ENCODE assay signal across 8 mouse cellular contexts in genomic region chr2:125659823-125660536, GRCm38 (mm10). TPM values are rescaled to one million over a fixed set of nuclear protein-coding genes. Genes with fewer than 3 reads are reported as not detected.
A peak's percentile ranks its signal among the peaks of the same experiment; 100 is the strongest.
DNase-seq lines count a peak whose midpoint lies in the region; ATAC-seq lines count a peak whose summit lies in the region.

No protein-coding gene starts in this region.

- H3K4me3 ChIP-seq in heart, embryonic 10.5 days = peak overlapping the region; percentile 52
- peak overlapping the region; percentile 4; the same call in 1 of the 2 replicates for H3K4me3 ChIP-seq in liver, embryonic 12.5 days

- ATAC-seq in CD4-positive, CD25-positive, alpha-beta regulatory T cell, adult 4 months = peak; percentile 95
- peak; percentile 36 for ATAC-seq in liver, embryonic 12.5 days

- H3K4me1 ChIP-seq in heart, embryonic 10.5 days = peaks cover 12% of the 10 kb centered on the region
- peaks cover 35% of the 10 kb centered on the region for H3K4me1 ChIP-seq in liver, embryonic 12.5 days

- WGBS in heart, embryonic 10.5 days = 15% methylated on average over 10 of the region's 10 CpGs
- 15% methylated on average over 10 of the region's 10 CpGs for WGBS in liver, embryonic 12.5 days (ENCODE audit: insufficient replicate concordance)

- no peaks in the 10 kb centered on the region for H3K27me3 ChIP-seq in heart, embryonic 10.5 days (ENCODE audit: insufficient read depth, poor library complexity, severe bottlenecking)
- peaks cover 6% of the 10 kb centered on the region; the same call in 1 of the 2 replicates for H3K27me3 ChIP-seq in liver, embryonic 12.5 days (replicated peaks)

- peak; percentile 79 for DNase-seq in adrenal gland, postnatal 10 days
- DNase-seq in embryo, embryonic 9.5 days (ENCODE audit: extremely low spot score) = peak; percentile 68
- DNase-seq in heart, embryonic 10.5 days (ENCODE audit: low spot score) = no peak
- DNase-seq in kidney, adult 9 months = peak; percentile 69
- DNase-seq in natural killer cell, adult 2 months (ENCODE audit: low spot score in 2 of 2) = peak; percentile 64 to 69
- peak; percentile 78 for DNase-seq in testis, postnatal 10 days (ENCODE audit: low spot score)

- no peaks in the 10 kb centered on the region for H3K9me3 ChIP-seq in heart, embryonic 10.5 days
- H3K9me3 ChIP-seq in liver, embryonic 12.5 days (replicated peaks) = no peaks in the 10 kb centered on the region

- H3K4me2 ChIP-seq in liver, embryonic 12.5 days = peak overlapping the region; percentile 39

- H3K9ac ChIP-seq in liver, embryonic 12.5 days = peak overlapping the region; percentile 1; the same call in 1 of the 2 replicates

- peak overlapping the region; percentile 64 for H3K27ac ChIP-seq in heart, embryonic 10.5 days
- H3K27ac ChIP-seq in liver, embryonic 12.5 days = no peak overlapping the region

- no peaks in the 10 kb centered on the region for H3K36me3 ChIP-seq in heart, embryonic 10.5 days
- H3K36me3 ChIP-seq in liver, embryonic 12.5 days = no peaks in the 10 kb centered on the region

RNA-seq across cellular contexts. Expression of gene Eid1, which starts 12.9 kb away (rescaled TPM):
- polyA plus RNA-seq in CD4-positive, CD25-positive, alpha-beta regulatory T cell, adult 4 months (2017; shearing (Covaris generic)) = 1 to 10 TPM; 4.5 to 7.5 TPM
- total RNA-seq in adrenal gland, postnatal 10 days (2021) = 100 to 1,000 TPM; 111 to 122 TPM
- polyA plus RNA-seq in heart, embryonic 10.5 days (2016; fragmentation: Nextera tagmentation; extraction: Ambion mirVana) = 124 and 142 TPM in 2 replicates
- polyA plus RNA-seq in liver, embryonic 12.5 days (2016; fragmentation: Nextera tagmentation; extraction: Ambion mirVana) = 59.9 and 61.6 TPM in 2 replicates

RNA-seq across cellular contexts. Expression of gene Cep152, which starts 35.1 kb away (rescaled TPM):
- polyA plus RNA-seq in CD4-positive, CD25-positive, alpha-beta regulatory T cell, adult 4 months (2017; shearing (Covaris generic)) = 1 to 10 TPM; 6.0 TPM
- 1 to 10 TPM; 4.1 to 5.1 TPM for total RNA-seq in adrenal gland, postnatal 10 days (2021)
- polyA plus RNA-seq in heart, embryonic 10.5 days (2016; fragmentation: Nextera tagmentation; extraction: Ambion mirVana) = 7.0 and 7.1 TPM in 2 replicates
- 7.0 and 7.2 TPM in 2 replicates for polyA plus RNA-seq in liver, embryonic 12.5 days (2016; fragmentation: Nextera tagmentation; extraction: Ambion mirVana)
